Mouse (Mus musculus) limb, embryonic 11.5 days (tissue): ENCODE data around the gene Pdgfc. TPM values are rescaled to one million over a fixed set of nuclear protein-coding genes. Genes with fewer than 3 reads are reported as not detected.
A peak's percentile ranks its signal among the peaks of the same experiment; 100 is the strongest.

Experiments
- ATAC-seq: fragments of 200-750 bp; cut with Nextera tagmentation; 2 replicates; pipeline ENCODE4 v1.8.0; 2017; ENCODE audit warnings: low read depth; ENCODE audit not compliant: insufficient number of reproducible peaks, low FRiP score, low TSS enrichment
- DNase-seq: peaks from one replicate; pipeline ENCODE4 v3.0.0-alpha.2; 2015; ENCODE audit warnings: low spot score
- H3K27ac ChIP-seq: fragments of 300-500 bp; sonication (generic); replicated peaks from 2 replicates; pipeline ENCODE4 v1.5.1; 2014; ENCODE audit warnings: low read depth, mild to moderate bottlenecking, low read length
- H3K27me3 ChIP-seq: fragments of 300-500 bp; sonication (generic); 2 replicates; pipeline ENCODE4 v1.6.1; 2014; ENCODE audit warnings: mild to moderate bottlenecking, low read length, mixed read lengths; ENCODE audit not compliant: control insufficient read depth, insufficient read depth
- H3K36me3 ChIP-seq: fragments of 300-500 bp; sonication (generic); 2 replicates; pipeline ENCODE4 v1.6.1; 2014; ENCODE audit warnings: mild to moderate bottlenecking, low read length, moderate library complexity, mixed read lengths; ENCODE audit not compliant: control insufficient read depth, insufficient read depth
- H3K4me1 ChIP-seq: fragments of 300-500 bp; sonication (generic); 2 replicates; pipeline ENCODE4 v1.6.1; 2014; ENCODE audit warnings: low read length, mixed read lengths; ENCODE audit not compliant: control insufficient read depth, insufficient read depth
- H3K4me2 ChIP-seq: fragments of 300-500 bp; sonication (generic); 2 replicates; pipeline ENCODE4 v1.6.1; 2014; ENCODE audit warnings: low read depth, mild to moderate bottlenecking, moderate library complexity; ENCODE audit not compliant: severe bottlenecking
- H3K4me3 ChIP-seq: fragments of 300-500 bp; sonication (generic); 2 replicates; pipeline ENCODE4 v1.5.1; 2014; ENCODE audit warnings: low read depth, low read length
- H3K9ac ChIP-seq: fragments of 300-500 bp; sonication (generic); 2 replicates; pipeline ENCODE4 v1.6.1; 2014; ENCODE audit warnings: mild to moderate bottlenecking, low read length
- H3K9me3 ChIP-seq: fragments of 300-500 bp; sonication (generic); 2 replicates; pipeline ENCODE4 v1.6.1; 2016; ENCODE audit warnings: low read length; ENCODE audit not compliant: control insufficient read depth
- WGBS: fragments of 180-500 bp; shearing (Covaris S2); extraction: QIAGEN DNeasy Blood & Tissue Kit; methylation state at CpG from one replicate; pipeline ENCODE4 v1.1.7; 2014; 5-methylcytosine and 5-hydroxymethylcytosine counted together
- polyA plus RNA-seq: library from polyadenylated mRNA; unstranded; fragments of >200 nt; fragmentation: Nextera tagmentation; extraction: Ambion mirVana; gene quantifications from 2 replicates; pipeline ENCODE4 v1.2.1, GENCODE M21; 2014

The Pdgfc gene
- polyA plus RNA-seq, 1 experiment from 2014 or later, result 77.5 TPM

GRCm38 (mm10) chr3:81221682-81222081 lies 185.5 kb downstream of the Pdgfc start:
- no peaks in the 10 kb centered on the region for H3K9me3 ChIP-seq
- H3K4me2 ChIP-seq, result no peak overlapping the region
- ATAC-seq (peak; percentile 54; the same call in 1 of the 2 replicates), DNase-seq (no peak)
- H3K27ac ChIP-seq, result no peak overlapping the region
- no peak overlapping the region for H3K9ac ChIP-seq
- H3K27me3 ChIP-seq, result no peaks in the 10 kb centered on the region
- no peaks in the 10 kb centered on the region for H3K36me3 ChIP-seq
- H3K4me1 ChIP-seq, result no peaks in the 10 kb centered on the region
- no peak overlapping the region for H3K4me3 ChIP-seq
- WGBS, result 57% methylated on average over 4 of the region's 4 CpGs

- WGBS, result 66% methylated on average over 4 of the region's 4 CpGs
- no peak for ATAC-seq
Measured at GRCm38 (mm10) chr3:81228344-81228743, 192.1 kb downstream of the Pdgfc start.

GRCm38 (mm10) chr3:81242697-81243590 lies 206.7 kb downstream of the Pdgfc start:
- H3K36me3 ChIP-seq, result no peaks in the 10 kb centered on the region
- H3K27me3 ChIP-seq, result no peaks in the 10 kb centered on the region
- no peak overlapping the region for H3K9ac ChIP-seq
- DNase-seq, result peak; percentile 58
- 0 out of 2 replicates have a peak, but pooled peaks have one; percentile 44 for ATAC-seq
- H3K4me2 ChIP-seq, result no peak overlapping the region
- H3K27ac ChIP-seq, result no peak overlapping the region
- H3K4me1 ChIP-seq, result peaks cover 12% of the 10 kb centered on the region
- H3K9me3 ChIP-seq, result no peaks in the 10 kb centered on the region
- H3K4me3 ChIP-seq, result no peak overlapping the region
- 23% methylated on average over 7 of the region's 7 CpGs for WGBS

More at GRCm38 (mm10) chr3:81228344-81228743, 192.1 kb downstream of the Pdgfc start:
- H3K4me3 ChIP-seq, result no peak overlapping the region
- DNase-seq, result no peak
- H3K4me2 ChIP-seq, result no peak overlapping the region
- no peak overlapping the region for H3K9ac ChIP-seq
- H3K9me3 ChIP-seq, result no peaks in the 10 kb centered on the region
- H3K36me3 ChIP-seq, result no peaks in the 10 kb centered on the region
- no peak overlapping the region for H3K27ac ChIP-seq
- H3K27me3 ChIP-seq, result no peaks in the 10 kb centered on the region
- no peaks in the 10 kb centered on the region for H3K4me1 ChIP-seq

- H3K27me3 ChIP-seq, result no peaks in the 10 kb centered on the region
- H3K9me3 ChIP-seq, result no peaks in the 10 kb centered on the region
- H3K36me3 ChIP-seq, result no peaks in the 10 kb centered on the region
- H3K4me1 ChIP-seq, result peaks cover 12% of the 10 kb centered on the region
- H3K27ac ChIP-seq, result no peak overlapping the region; the same call in 1 of the 2 replicates
- no peak overlapping the region for H3K4me3 ChIP-seq
- ATAC-seq, result no peak
- WGBS, result 15% methylated on average over 6 of the region's 6 CpGs
- H3K4me2 ChIP-seq, result no peak overlapping the region
- no peak overlapping the region for H3K9ac ChIP-seq
- DNase-seq, result peak; percentile 23
Measured at GRCm38 (mm10) chr3:81243591-81243990, 207.4 kb downstream of the Pdgfc start.

- WGBS, result 100% methylated on average over 1 of the region's 1 CpGs
- no peak for DNase-seq
- no peak overlapping the region for H3K27ac ChIP-seq
- no peak overlapping the region for H3K4me2 ChIP-seq
- H3K9ac ChIP-seq, result no peak overlapping the region
- no peak for ATAC-seq
- H3K4me1 ChIP-seq, result no peaks in the 10 kb centered on the region
- H3K36me3 ChIP-seq, result no peaks in the 10 kb centered on the region
- no peaks in the 10 kb centered on the region for H3K9me3 ChIP-seq
- no peak overlapping the region for H3K4me3 ChIP-seq
- H3K27me3 ChIP-seq, result no peaks in the 10 kb centered on the region
Measured at GRCm38 (mm10) chr3:81262801-81263200, 226.6 kb downstream of the Pdgfc start.

Other genes starting within 250 kb of the Pdgfc start
- 4.4 and 5.9 TPM in 2 replicates for gene Gria2, start 233.6 kb upstream of the Pdgfc start, polyA plus RNA-seq
- gene Glrb, start 122.8 kb upstream of the Pdgfc start, polyA plus RNA-seq, result 25.8 and 26.6 TPM in 2 replicates